Mouse (Mus musculus): ENCODE measurements around the gene Nufip2.

DNA sequence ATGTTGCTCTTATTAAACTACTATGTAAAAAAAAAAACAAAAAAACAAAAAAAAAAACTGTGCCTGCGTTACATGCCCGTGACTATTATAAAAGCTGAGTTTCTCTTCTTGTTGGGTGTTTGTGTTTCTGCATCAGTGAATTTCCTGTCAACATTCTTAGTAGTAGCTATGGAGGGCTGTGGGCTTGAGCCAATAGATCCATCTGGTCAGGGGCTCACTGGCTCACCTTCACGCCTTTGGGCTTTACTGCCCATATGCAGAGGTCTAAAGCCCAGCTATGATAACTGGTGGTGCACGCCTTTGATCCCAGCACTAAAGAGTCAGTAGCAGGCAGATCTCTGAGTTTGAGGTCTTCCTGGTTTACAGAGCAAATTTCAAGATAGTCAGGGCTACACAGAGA is 83.5 kb downstream of the Nufip2 start:
- TF ChIP-seq POLR2A (IDR thresholded peaks at IDR 0.05; ENCODE audit: borderline replicate concordance, insufficient read depth, low read length) (no peak), CTCF (IDR thresholded peaks at IDR 0.05; ENCODE audit: borderline replicate concordance, insufficient read depth, low read depth, low read length) (no peak)
